Mouse (Mus musculus): ENCODE results near the gene Znhit2.

DNA sequence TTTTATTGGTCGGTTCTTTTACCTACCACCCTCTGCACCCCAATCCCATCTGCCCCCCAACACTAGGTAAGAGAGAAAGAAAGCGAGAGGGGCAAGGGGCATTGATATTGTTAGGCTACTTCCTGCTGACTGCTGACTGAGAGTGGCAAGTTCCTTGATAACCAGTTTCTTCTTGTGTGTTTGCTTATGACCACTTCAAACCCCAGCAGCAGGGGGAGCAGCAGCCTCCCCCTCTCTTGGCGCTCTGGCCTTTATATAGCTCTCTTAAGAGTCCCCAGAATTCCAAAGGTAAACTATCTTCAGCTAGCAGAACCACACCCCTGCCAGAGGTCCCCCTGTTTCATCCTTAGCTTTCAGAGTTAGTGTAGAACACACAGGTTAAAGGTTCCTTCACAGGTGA lies 40.7 kb upstream of the Znhit2 start:
- TF ChIP-seq CTCF (IDR thresholded peaks at IDR 0.05 in 2 of 3, conservative IDR thresholded peaks at IDR 0.05 in 1 of 3; ENCODE audit: control insufficient read depth in 1 of 3, insufficient read depth in 1 of 3, low read depth in 2 of 3, low read length in 3 of 3, poor library complexity in 1 of 3, severe bottlenecking in 1 of 3) (peak in 2 of 3 experiments; percentile 10 to 14; a peak in 2 of 6 replicates), KAT2A (conservative IDR thresholded peaks at IDR 0.05; ENCODE audit: low read depth, low read length) (no peak), POLR2AphosphoS5 (IDR thresholded peaks at IDR 0.05; ENCODE audit: borderline replicate concordance, low read depth, low read length) (no peak), SIN3A (IDR thresholded peaks at IDR 0.05; ENCODE audit: low read length) (no peak), TCF12 (IDR thresholded peaks at IDR 0.05; ENCODE audit: low read depth, low read length) (no peak), RAD21 (IDR thresholded peaks at IDR 0.05; ENCODE audit: low read depth, low read length) (no peak)

All from MEL (cell line).